Mouse (Mus musculus) lung, adult 2 months (tissue): ENCODE measurements around the gene Rab22a.

ENCODE experiments used
- CTCF ChIP-seq: fragments of 200-500 bp; IDR thresholded peaks from 2 replicates; pipeline ENCODE4 v1.5.1; 2011; ENCODE audit warnings: mild to moderate bottlenecking, low read length, control low read depth; ENCODE audit not compliant: insufficient read depth
- POLR2A ChIP-seq: fragments of 200-500 bp; IDR thresholded peaks from 2 replicates; pipeline ENCODE4 v1.6.1; 2011; ENCODE audit warnings: low read depth, mild to moderate bottlenecking, control low read depth, low read length, borderline replicate concordance; ENCODE audit errors: extremely low read depth

- no peak for TF ChIP-seq CTCF
- TF ChIP-seq POLR2A: no peak
These were observed 84.7 kb downstream of the Rab22a start for GRCm38 (mm10) chr2:173744070-173744815.
